Comparison of ENCODE assay signal across 17 mouse cellular contexts in the genomic region with DNA sequence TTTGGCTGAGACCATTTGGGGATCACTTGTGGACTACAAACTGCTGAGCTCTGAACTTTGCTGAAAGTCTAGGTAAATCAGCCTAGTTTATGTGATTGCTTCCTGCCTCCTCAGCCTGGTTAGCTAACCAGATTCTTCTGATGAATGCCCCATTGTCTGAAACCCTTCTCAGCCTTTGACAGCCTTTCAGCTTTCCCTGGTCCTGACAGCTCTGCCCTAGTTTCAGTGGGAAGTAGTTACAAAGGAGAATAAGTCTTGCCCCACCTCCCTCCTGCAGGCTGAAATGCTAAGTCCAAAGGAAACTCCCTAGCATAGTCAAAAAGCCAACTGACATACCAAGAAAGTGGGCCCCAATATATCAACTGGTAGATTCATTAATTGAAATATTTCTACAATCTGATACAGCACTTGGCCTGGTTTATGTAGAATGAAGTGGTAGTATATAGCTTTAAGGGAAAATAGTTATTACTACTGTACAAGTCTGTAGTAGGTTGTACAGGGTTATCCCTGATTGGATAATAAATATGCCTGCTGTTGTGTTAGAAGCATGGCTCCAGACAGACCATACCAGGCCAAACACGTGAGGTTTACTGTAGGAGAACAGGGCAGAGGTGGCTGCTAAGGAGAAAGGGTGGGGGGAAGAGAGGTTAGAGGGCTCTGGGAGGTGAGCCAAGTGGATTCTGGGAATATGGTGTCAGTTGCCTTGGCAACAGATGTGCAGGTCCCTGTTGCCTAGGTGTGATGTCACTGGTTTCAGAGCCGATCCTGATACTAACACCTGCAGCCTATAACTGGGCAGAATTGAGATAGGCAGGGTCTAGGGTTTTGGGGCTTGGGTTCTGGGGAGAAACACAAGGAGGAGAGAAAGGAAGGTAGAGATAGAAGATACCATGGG. TPM values are rescaled to one million over a fixed set of nuclear protein-coding genes. Genes with fewer than 3 reads are reported as not detected.
DNase-seq lines count a peak whose midpoint lies in the region; ATAC-seq and TF ChIP-seq lines count a peak whose summit lies in the region.
"Had no signal": no experiment of that assay in that cellular context is flagged by ENCODE, and none has a peak within 500 bp of the region (broad histone marks: within the 10 kb centered on the region; RNA-seq: fewer than 3 reads in every experiment).

No protein-coding gene starts in this region.

- H3K4me3 ChIP-seq in midbrain, embryonic 11.5 days (ENCODE audit: low read depth, low read length) = no peak overlapping the region
- no peak overlapping the region for H3K4me3 ChIP-seq in midbrain, embryonic 15.5 days
- H3K4me3 ChIP-seq in forebrain, embryonic 10.5 days = no peak overlapping the region
- no peak overlapping the region for H3K4me3 ChIP-seq in hindbrain, embryonic 15.5 days
- no peak overlapping the region for H3K4me3 ChIP-seq in stomach, postnatal 0 days (ENCODE audit: low read depth, low read length)
- H3K4me3 ChIP-seq: embryonic facial prominence, embryonic 15.5 days; gastrocnemius, adult 2 months; heart, embryonic 13.5 days; stomach, embryonic 15.5 days had no signal

- H3K4me1 ChIP-seq in midbrain, embryonic 11.5 days (ENCODE audit: control insufficient read depth, insufficient read depth, low read length) = peaks cover 8% of the 10 kb centered on the region
- H3K4me1 ChIP-seq in midbrain, embryonic 15.5 days = peaks cover 2% of the 10 kb centered on the region; the same call in 1 of the 2 replicates
- H3K4me1 ChIP-seq in forebrain, embryonic 10.5 days = peaks cover 22% of the 10 kb centered on the region
- H3K4me1 ChIP-seq in hindbrain, embryonic 15.5 days (replicated peaks) = 0 out of 2 replicates have a peak, but pooled peaks cover 9% of the 10 kb centered on the region
- H3K4me1 ChIP-seq in stomach, postnatal 0 days (replicated peaks; ENCODE audit: control insufficient read depth, insufficient read depth) = no peaks in the 10 kb centered on the region
- H3K4me1 ChIP-seq: embryonic facial prominence, embryonic 15.5 days; stomach, embryonic 15.5 days had no signal

- no peaks in the 10 kb centered on the region for H3K36me3 ChIP-seq in midbrain, embryonic 11.5 days (ENCODE audit: control insufficient read depth, insufficient read depth, low read length)
- H3K36me3 ChIP-seq in midbrain, embryonic 15.5 days (replicated peaks) = no peaks in the 10 kb centered on the region
- no peaks in the 10 kb centered on the region for H3K36me3 ChIP-seq in forebrain, embryonic 10.5 days (replicated peaks)
- no peaks in the 10 kb centered on the region for H3K36me3 ChIP-seq in hindbrain, embryonic 15.5 days
- H3K36me3 ChIP-seq in stomach, postnatal 0 days (ENCODE audit: control insufficient read depth, insufficient read depth, low read length) = no peaks in the 10 kb centered on the region
- H3K36me3 ChIP-seq: embryonic facial prominence, embryonic 15.5 days; heart, embryonic 13.5 days; stomach, embryonic 15.5 days had no signal

- H3K4me2 ChIP-seq in midbrain, embryonic 11.5 days = no peak overlapping the region
- no peak overlapping the region for H3K4me2 ChIP-seq in midbrain, embryonic 15.5 days
- H3K4me2 ChIP-seq in hindbrain, embryonic 15.5 days = no peak overlapping the region
- no peak overlapping the region for H3K4me2 ChIP-seq in stomach, postnatal 0 days (replicated peaks; ENCODE audit: low read depth)
- H3K4me2 ChIP-seq: embryonic facial prominence, embryonic 15.5 days; heart, embryonic 13.5 days; stomach, embryonic 15.5 days had no signal

- WGBS in midbrain, embryonic 11.5 days = 71% methylated on average over 2 of the region's 2 CpGs
- WGBS in midbrain, embryonic 15.5 days = 49% methylated on average over 2 of the region's 2 CpGs
- whole genome bisulfite sequencing in forebrain, embryonic 10.5 days = 73% methylated on average over 2 of the region's 2 CpGs
- WGBS in hindbrain, embryonic 15.5 days = 54% methylated on average over 2 of the region's 2 CpGs
- WGBS in stomach, postnatal 0 days = 54% methylated on average over 2 of the region's 2 CpGs

- no peak for DNase-seq in midbrain, embryonic 11.5 days (ENCODE audit: low spot score, missing footprints)
- peak; percentile 69 for DNase-seq in ZHBTc4 (ENCODE audit: low read depth, low spot score)
- DNase-seq in forebrain, embryonic 10.5 days (ENCODE audit: extremely low spot score, low spot score) = no peak
- no peak for DNase-seq in stomach, postnatal 0 days (ENCODE audit: low spot score)
- no peak for DNase-seq in thymus, postnatal 4 days
- DNase-seq in frontal cortex, postnatal 25 days (ENCODE audit: low spot score in 2 of 2) = no peak
- DNase-seq: cerebellum, adult 18-20 months; gastrocnemius, adult 2 months; left cerebral cortex, postnatal 4 days; right cerebral cortex, postnatal 4 days had no signal

- no peak overlapping the region; the same call in 1 of the 2 replicates for H3K27ac ChIP-seq in midbrain, embryonic 11.5 days (ENCODE audit: low read depth, low read length)
- H3K27ac ChIP-seq in midbrain, embryonic 15.5 days = no peak overlapping the region
- H3K27ac ChIP-seq in forebrain, embryonic 10.5 days = peak overlapping the region; percentile 63
- H3K27ac ChIP-seq in hindbrain, embryonic 15.5 days (replicated peaks) = 0 out of 2 replicates have a peak overlapping the region, but pooled peaks have one; percentile 22
- no peak overlapping the region for H3K27ac ChIP-seq in stomach, postnatal 0 days (replicated peaks)
- H3K27ac ChIP-seq: embryonic facial prominence, embryonic 15.5 days; gastrocnemius, adult 2 months; heart, embryonic 13.5 days; stomach, embryonic 15.5 days had no signal

- TF ChIP-seq EP300 in stomach, postnatal 0 days (optimal IDR thresholded peaks at IDR 0.05) = no peak

- no peaks in the 10 kb centered on the region for H3K27me3 ChIP-seq in midbrain, embryonic 11.5 days (ENCODE audit: control insufficient read depth, insufficient read depth, low read length)
- no peaks in the 10 kb centered on the region for H3K27me3 ChIP-seq in midbrain, embryonic 15.5 days (replicated peaks)
- H3K27me3 ChIP-seq in forebrain, embryonic 10.5 days (ENCODE audit: poor library complexity, severe bottlenecking) = no peaks in the 10 kb centered on the region
- H3K27me3 ChIP-seq in hindbrain, embryonic 15.5 days = no peaks in the 10 kb centered on the region
- no peaks in the 10 kb centered on the region for H3K27me3 ChIP-seq in stomach, postnatal 0 days (ENCODE audit: control insufficient read depth, insufficient read depth, low read length)
- H3K27me3 ChIP-seq: embryonic facial prominence, embryonic 15.5 days; heart, embryonic 13.5 days; stomach, embryonic 15.5 days had no signal

- H3K9me3 ChIP-seq in midbrain, embryonic 11.5 days (ENCODE audit: control insufficient read depth, low read length) = no peaks in the 10 kb centered on the region
- no peaks in the 10 kb centered on the region for H3K9me3 ChIP-seq in midbrain, embryonic 15.5 days
- no peaks in the 10 kb centered on the region for H3K9me3 ChIP-seq in forebrain, embryonic 10.5 days
- no peaks in the 10 kb centered on the region for H3K9me3 ChIP-seq in hindbrain, embryonic 15.5 days
- H3K9me3 ChIP-seq in stomach, postnatal 0 days (ENCODE audit: control insufficient read depth, low read length) = no peaks in the 10 kb centered on the region
- H3K9me3 ChIP-seq: embryonic facial prominence, embryonic 15.5 days; heart, embryonic 13.5 days; stomach, embryonic 15.5 days had no signal

- H3K9ac ChIP-seq in midbrain, embryonic 11.5 days (ENCODE audit: low read length) = no peak overlapping the region
- H3K9ac ChIP-seq in midbrain, embryonic 15.5 days = no peak overlapping the region
- no peak overlapping the region for H3K9ac ChIP-seq in hindbrain, embryonic 15.5 days
- no peak overlapping the region for H3K9ac ChIP-seq in stomach, postnatal 0 days (ENCODE audit: low read length)
- H3K9ac ChIP-seq: embryonic facial prominence, embryonic 15.5 days; heart, embryonic 13.5 days; stomach, embryonic 15.5 days had no signal

- no peak for TF ChIP-seq CTCF in stomach, postnatal 0 days (IDR thresholded peaks at IDR 0.05; ENCODE audit: low read depth)

- 0 out of 2 replicates have a peak, but pooled peaks have one; percentile 27 for ATAC-seq in midbrain, embryonic 11.5 days (ENCODE audit: low FRiP score)
- ATAC-seq in midbrain, embryonic 15.5 days (replicated peaks) = no peak
- no peak for ATAC-seq in hindbrain, embryonic 15.5 days (ENCODE audit: low FRiP score, low read depth)
- ATAC-seq in stomach, postnatal 0 days (ENCODE audit: low FRiP score, low TSS enrichment) = no peak

RNA-seq across cellular contexts. Expression of gene Xrcc6, which starts 2.1 kb away (rescaled TPM):
- 58.4 and 62.2 TPM in 2 replicates for polyA plus RNA-seq in midbrain, embryonic 11.5 days (2014; fragmentation: Nextera tagmentation; extraction: Ambion mirVana)
- 43.1 and 46.7 TPM in 2 replicates for polyA plus RNA-seq in midbrain, embryonic 15.5 days (2015; fragmentation: Nextera tagmentation; extraction: Ambion mirVana)
- 90.8 and 94.9 TPM in 2 replicates for polyA plus RNA-seq in forebrain, embryonic 10.5 days (2016; fragmentation: Nextera tagmentation; extraction: Ambion mirVana)
- polyA plus RNA-seq in hindbrain, embryonic 15.5 days (2015; fragmentation: Nextera tagmentation; extraction: Ambion mirVana) = 40.8 and 43.4 TPM in 2 replicates
- polyA plus RNA-seq in stomach, postnatal 0 days (2015; fragmentation: Nextera tagmentation; extraction: Ambion mirVana) = 30.4 and 31.2 TPM in 2 replicates

RNA-seq across cellular contexts. Expression of gene 1700029P11Rik, which starts 5.2 kb away (rescaled TPM):
- not detected in 2 replicates for polyA plus RNA-seq in midbrain, embryonic 11.5 days (2014; fragmentation: Nextera tagmentation; extraction: Ambion mirVana)
- not detected in 2 replicates for polyA plus RNA-seq in midbrain, embryonic 15.5 days (2015; fragmentation: Nextera tagmentation; extraction: Ambion mirVana)
- polyA plus RNA-seq in forebrain, embryonic 10.5 days (2016; fragmentation: Nextera tagmentation; extraction: Ambion mirVana) = not detected in 2 replicates
- not detected in 2 replicates for polyA plus RNA-seq in hindbrain, embryonic 15.5 days (2015; fragmentation: Nextera tagmentation; extraction: Ambion mirVana)
- not detected in 2 replicates for polyA plus RNA-seq in stomach, postnatal 0 days (2015; fragmentation: Nextera tagmentation; extraction: Ambion mirVana)
- polyA plus RNA-seq: embryonic facial prominence, embryonic 15.5 days; heart, embryonic 13.5 days; kidney, embryonic 16.5 days; liver, embryonic 16.5 days; stomach, embryonic 15.5 days had no signal

RNA-seq across cellular contexts. Expression of gene Pmm1, which starts 24.8 kb away (rescaled TPM):
- 26.9 and 29.8 TPM in 2 replicates for polyA plus RNA-seq in midbrain, embryonic 11.5 days (2014; fragmentation: Nextera tagmentation; extraction: Ambion mirVana)
- polyA plus RNA-seq in midbrain, embryonic 15.5 days (2015; fragmentation: Nextera tagmentation; extraction: Ambion mirVana) = 84.3 and 89.9 TPM in 2 replicates
- polyA plus RNA-seq in forebrain, embryonic 10.5 days (2016; fragmentation: Nextera tagmentation; extraction: Ambion mirVana) = 37.1 and 39.3 TPM in 2 replicates
- 102 and 108 TPM in 2 replicates for polyA plus RNA-seq in hindbrain, embryonic 15.5 days (2015; fragmentation: Nextera tagmentation; extraction: Ambion mirVana)
- polyA plus RNA-seq in stomach, postnatal 0 days (2015; fragmentation: Nextera tagmentation; extraction: Ambion mirVana) = 32.2 and 35.8 TPM in 2 replicates

RNA-seq across cellular contexts. Expression of gene Desi1, which starts 48.1 kb away (rescaled TPM):
- polyA plus RNA-seq in midbrain, embryonic 11.5 days (2014; fragmentation: Nextera tagmentation; extraction: Ambion mirVana) = 33.7 and 37.8 TPM in 2 replicates
- 50.6 and 50.9 TPM in 2 replicates for polyA plus RNA-seq in midbrain, embryonic 15.5 days (2015; fragmentation: Nextera tagmentation; extraction: Ambion mirVana)
- 35.2 and 36.5 TPM in 2 replicates for polyA plus RNA-seq in forebrain, embryonic 10.5 days (2016; fragmentation: Nextera tagmentation; extraction: Ambion mirVana)
- 52.6 and 55.1 TPM in 2 replicates for polyA plus RNA-seq in hindbrain, embryonic 15.5 days (2015; fragmentation: Nextera tagmentation; extraction: Ambion mirVana)
- 20.8 and 22.8 TPM in 2 replicates for polyA plus RNA-seq in stomach, postnatal 0 days (2015; fragmentation: Nextera tagmentation; extraction: Ambion mirVana)

RNA-seq across cellular contexts. Expression of gene Csdc2, which starts 49.0 kb away (rescaled TPM):
- polyA plus RNA-seq in midbrain, embryonic 11.5 days (2014; fragmentation: Nextera tagmentation; extraction: Ambion mirVana) = 18.0 and 18.9 TPM in 2 replicates
- 248 and 250 TPM in 2 replicates for polyA plus RNA-seq in midbrain, embryonic 15.5 days (2015; fragmentation: Nextera tagmentation; extraction: Ambion mirVana)
- polyA plus RNA-seq in forebrain, embryonic 10.5 days (2016; fragmentation: Nextera tagmentation; extraction: Ambion mirVana) = 9.2 and 10.7 TPM in 2 replicates
- 213 and 253 TPM in 2 replicates for polyA plus RNA-seq in hindbrain, embryonic 15.5 days (2015; fragmentation: Nextera tagmentation; extraction: Ambion mirVana)
- 9.5 and 9.7 TPM in 2 replicates for polyA plus RNA-seq in stomach, postnatal 0 days (2015; fragmentation: Nextera tagmentation; extraction: Ambion mirVana)

Comparison
In these comparisons a context has a peak if more than half of its experiments do, and no peak if none do; other contexts are left out.
1. H3K27ac ChIP-seq: peak in forebrain, embryonic 10.5 days (single experiment) and hindbrain, embryonic 15.5 days (single experiment); none in midbrain, embryonic 11.5 days (single experiment), midbrain, embryonic 15.5 days (single experiment) and stomach, postnatal 0 days (single experiment).